Mouse (Mus musculus) bone marrow, adult 2 months (tissue): ENCODE measurements at regions not wholly inside any gene's neighbourhood (a gene's known extent, or its start where the extent isn't known, plus 50 kb on each side); places are given as distances from the start of the nearest gene placed in this dataset.

Source experiments
- CTCF ChIP-seq: fragments of 200-500 bp; IDR thresholded peaks from 2 replicates; pipeline ENCODE4 v1.5.1; 2011; ENCODE audit warnings: low read length, control low read depth; ENCODE audit not compliant: control insufficient read depth, insufficient read depth
- POLR2A ChIP-seq: fragments of 200-500 bp; IDR thresholded peaks from 2 replicates; pipeline ENCODE4 v1.6.1; 2011; ENCODE audit warnings: low read depth, mild to moderate bottlenecking, control low read depth, low read length, borderline replicate concordance; ENCODE audit not compliant: control insufficient read depth

DNA sequence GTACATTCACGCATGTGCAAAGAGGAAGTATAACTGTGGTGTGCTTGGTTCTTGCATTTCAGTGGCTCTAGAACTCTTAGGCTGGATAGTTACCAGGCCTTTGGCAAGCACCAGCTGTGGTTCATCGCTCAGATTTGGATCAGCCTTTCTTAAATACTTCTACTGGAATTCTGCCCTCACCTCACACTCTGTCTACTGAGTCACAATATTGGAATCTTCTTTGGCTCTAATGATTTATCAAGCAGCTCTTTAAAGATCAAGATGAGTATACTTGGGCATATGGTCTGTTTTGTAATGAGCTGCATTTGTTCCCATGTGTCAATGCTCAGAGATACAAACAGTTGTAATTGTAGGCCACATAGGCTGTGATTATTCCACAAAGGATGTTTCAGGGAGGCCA is 197.5 kb downstream of the Icos start:
- no peak for TF ChIP-seq CTCF
- no peak for TF ChIP-seq POLR2A
